Mouse (Mus musculus): ENCODE measurements around the gene Mkrn1.
A peak's percentile ranks its signal among the peaks of the same experiment; 100 is the strongest.
"Not testable (repeated sequence)": the region's sequence is repeated elsewhere in the genome, so short reads cannot be mapped to it uniquely, and the experiment has no call there.

The Mkrn1 gene

GRCm38 (mm10) chr6:39379749-39380148 is 40.5 kb downstream of the Mkrn1 start:
- DNase-seq (ENCODE audit: low spot score in 2 of 2) = no peak

GRCm38 (mm10) chr6:39379224-39379623 is 41.0 kb downstream of the Mkrn1 start:
- no peak for DNase-seq (ENCODE audit: low spot score in 2 of 2)

DNA sequence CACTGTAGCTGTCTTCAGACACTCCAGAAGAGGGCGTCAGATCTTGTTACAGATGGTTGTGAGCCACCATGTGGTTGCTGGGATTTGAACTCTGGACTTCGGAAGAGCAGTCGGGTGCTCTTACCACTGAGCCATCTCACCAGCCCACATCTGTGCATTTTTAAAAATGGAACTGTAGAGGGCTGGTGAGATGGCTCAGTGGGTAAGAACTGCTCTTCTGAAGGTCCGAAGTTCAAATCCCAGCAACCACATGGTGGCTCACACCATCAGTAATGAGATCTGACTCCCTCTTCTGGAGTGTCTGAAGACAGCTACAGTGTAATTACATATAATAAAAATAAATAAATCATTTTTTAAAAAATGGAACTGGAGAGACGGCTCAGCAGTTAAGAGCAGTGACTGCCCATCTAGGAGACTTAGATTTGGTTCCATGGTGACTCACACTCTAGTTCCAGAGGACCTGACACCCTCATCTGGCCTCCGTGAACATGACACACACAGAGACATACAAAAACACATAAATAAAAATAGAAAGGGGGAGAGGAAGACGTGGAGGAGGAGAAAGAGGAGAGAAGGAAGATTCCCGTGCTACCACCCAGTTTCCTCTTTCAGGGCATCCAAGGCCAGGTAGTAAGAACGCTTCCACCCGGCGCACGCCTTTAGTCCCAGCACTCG is 42.0 kb downstream of the Mkrn1 start:
- DNase-seq (ENCODE audit: low spot score in 2 of 2) = not testable (repeated sequence)

DNA sequence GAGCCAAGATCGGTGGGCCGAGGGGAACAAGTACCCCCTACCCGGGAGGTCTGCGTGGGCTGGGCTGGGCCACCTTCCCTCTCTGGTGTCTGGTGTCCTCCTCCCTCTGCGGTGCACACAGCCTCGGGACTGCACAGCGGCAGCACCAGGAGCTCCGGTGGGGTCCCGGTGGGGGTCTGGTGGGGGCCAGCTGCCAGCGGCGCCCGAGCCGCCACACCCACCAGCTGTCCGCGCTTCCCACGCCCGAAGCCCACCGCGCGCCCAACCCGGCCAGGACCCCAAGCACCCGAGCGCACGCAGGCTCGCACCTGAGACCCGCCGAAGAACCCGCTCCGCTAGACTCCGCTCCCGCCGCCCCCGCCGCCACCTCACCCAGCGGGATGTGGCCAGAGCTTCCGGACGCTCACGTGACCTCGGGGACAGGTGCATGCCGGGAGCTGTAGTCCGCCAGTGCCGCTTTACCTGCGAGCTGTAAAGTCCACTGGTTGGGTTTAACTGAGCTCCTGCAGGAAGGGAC is 42.9 kb downstream of the Mkrn1 start, which contains the start of gene Slc37a3:
TSS of gene Slc37a3 (minus strand) at position 365 of the 517 bp plus-strand sequence.
- DNase-seq (ENCODE audit: low spot score in 2 of 2) = peak; percentile 88 to 90

GRCm38 (mm10) chr6:39376775-39377174 is 43.5 kb downstream of the Mkrn1 start:
- no peak for DNase-seq (ENCODE audit: low spot score in 2 of 2)

DNA sequence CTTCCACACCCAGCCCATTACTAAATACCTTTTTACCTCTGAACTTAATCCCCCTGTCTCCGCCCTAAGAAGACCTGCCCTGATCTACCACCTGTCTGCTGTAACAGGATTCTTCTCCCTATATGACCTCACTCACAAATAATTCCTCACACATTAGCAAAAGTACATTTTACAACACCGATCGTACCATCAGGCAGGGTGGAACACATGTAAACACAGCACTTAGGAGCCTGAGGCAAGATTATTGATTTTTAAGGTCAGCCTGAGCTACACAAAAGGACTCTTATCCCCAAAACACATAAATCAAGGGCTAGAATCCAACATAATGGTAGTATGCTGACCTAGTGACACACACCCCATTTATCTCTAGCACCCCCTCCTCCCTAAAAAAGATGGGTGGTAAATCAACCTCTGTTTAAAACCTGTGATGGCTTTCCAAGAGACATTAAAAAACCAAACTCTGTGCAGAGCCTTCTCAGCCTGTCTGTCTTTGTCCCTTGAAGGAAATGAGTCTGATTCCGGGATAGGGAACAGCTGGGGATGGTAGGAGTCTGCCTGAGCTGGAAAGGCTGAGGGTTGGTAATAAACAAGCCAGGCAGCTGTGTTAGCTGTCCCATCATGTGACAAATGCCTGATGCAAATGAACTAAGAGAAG is 46.8 kb downstream of the Mkrn1 start:
- no peak for DNase-seq (ENCODE audit: low spot score in 2 of 2)

DNA sequence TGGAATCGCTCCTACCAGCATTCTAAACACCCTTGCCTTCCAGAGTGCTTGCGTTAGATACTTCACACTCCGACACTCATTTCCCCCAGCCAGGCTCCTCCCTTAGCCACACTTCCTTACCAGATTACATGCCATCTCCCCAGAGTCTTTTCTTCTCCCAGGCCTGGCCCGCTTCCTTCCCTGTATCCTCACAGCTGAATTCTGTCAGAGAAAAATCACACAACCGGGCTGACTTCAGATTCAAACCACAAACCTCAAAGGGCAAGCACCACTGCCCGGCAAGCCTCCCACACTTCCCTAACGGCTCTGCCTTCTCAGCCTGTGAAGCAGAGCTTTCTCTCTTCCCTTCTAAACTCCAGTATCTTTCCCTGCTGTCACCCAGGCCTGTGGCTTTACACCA is 47.5 kb downstream of the Mkrn1 start:
- DNase-seq (ENCODE audit: low spot score in 2 of 2) = no peak

DNA sequence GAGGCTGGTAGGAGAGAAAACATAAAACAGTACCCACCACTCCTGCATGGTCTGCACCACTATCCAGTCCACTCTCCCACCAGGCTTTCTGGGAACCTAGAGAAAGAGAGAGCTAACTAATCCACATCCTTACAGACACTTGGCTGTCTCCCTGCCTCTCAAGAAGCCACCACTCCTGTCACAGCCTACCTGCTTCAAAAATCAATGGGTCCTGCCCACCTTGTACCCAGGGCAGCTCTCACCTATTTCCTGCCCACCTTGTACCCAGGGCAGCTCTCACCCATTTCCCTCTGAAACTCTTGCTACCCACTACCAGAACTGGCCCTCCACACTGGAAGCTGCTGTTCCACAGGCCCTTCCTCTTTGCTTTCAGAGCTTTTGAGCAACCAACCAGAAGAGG is 48.2 kb downstream of the Mkrn1 start:
- no peak for DNase-seq (ENCODE audit: low spot score in 2 of 2)

DNA sequence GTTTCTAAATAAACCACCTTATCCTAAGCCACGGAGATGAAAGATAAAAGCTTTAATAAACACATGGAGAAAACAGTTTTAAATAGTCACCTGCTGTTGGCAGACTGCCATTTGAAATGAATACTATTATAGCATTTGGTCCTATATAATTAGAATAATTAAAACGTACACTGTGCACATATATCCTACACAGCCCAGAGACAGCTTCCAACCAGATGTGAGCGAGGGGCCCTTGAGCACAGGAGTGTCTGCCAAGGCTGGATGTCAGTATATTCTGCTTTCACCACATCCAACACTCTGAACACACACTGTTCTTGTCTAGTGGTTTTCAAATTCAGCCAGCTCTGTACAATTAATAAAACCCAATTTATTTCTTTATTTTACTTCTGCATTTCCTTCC is 50.6 kb downstream of the Mkrn1 start:
- no peak for DNase-seq (ENCODE audit: low spot score in 2 of 2)

DNA sequence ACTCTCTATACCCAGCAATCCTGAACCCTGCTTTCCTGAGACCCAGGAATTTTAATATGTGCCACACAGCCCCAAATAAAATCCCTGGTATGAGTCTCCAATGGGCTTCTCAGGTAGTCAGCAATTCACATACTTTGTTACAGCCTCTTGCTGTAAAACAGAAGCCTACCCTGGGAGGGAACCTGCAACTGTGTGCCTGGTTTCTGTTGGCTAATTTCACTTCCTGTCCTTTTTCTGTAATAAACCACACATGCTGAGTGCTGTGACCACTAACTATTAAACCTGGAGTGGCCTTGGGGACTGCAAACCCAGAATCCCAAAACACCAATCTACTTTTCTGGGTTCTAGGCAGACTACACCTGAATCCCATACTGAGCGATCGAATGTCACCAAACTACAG is 57.6 kb downstream of the Mkrn1 start:
- no peak for DNase-seq (ENCODE audit: low spot score in 2 of 2)

GRCm38 (mm10) chr6:39359207-39359606 is 61.1 kb downstream of the Mkrn1 start:
- DNase-seq (ENCODE audit: low spot score in 2 of 2) = not testable (repeated sequence)

GRCm38 (mm10) chr6:39348946-39349345 is 71.3 kb downstream of the Mkrn1 start:
- DNase-seq (ENCODE audit: low spot score in 2 of 2) = no peak

- DNase-seq (ENCODE audit: low spot score in 2 of 2) = no peak
Observed at GRCm38 (mm10) chr6:39347880-39348814, 72.1 kb downstream of the Mkrn1 start.
